Mouse (Mus musculus) forebrain, embryonic 13.5 days (tissue): ENCODE measurements at regions not wholly inside any gene's neighbourhood (a gene's known extent, or its start where the extent isn't known, plus 50 kb on each side); places are given as distances from the start of the nearest gene placed in this dataset.
A peak's percentile ranks its signal among the peaks of the same experiment; 100 is the strongest.

Source experiments
- ATAC-seq: fragments of 200-750 bp; cut with Nextera tagmentation; 2 replicates; pipeline ENCODE4 v1.8.0; 2017
- H3K27ac ChIP-seq: fragments of 300-500 bp; sonication (generic); 2 replicates; pipeline ENCODE4 v1.5.1; 2015; ENCODE audit warnings: inconsistent platforms, mild to moderate bottlenecking, moderate library complexity
- H3K27me3 ChIP-seq: fragments of 300-500 bp; sonication (generic); 2 replicates; pipeline ENCODE4 v1.6.1; 2015; ENCODE audit warnings: mild to moderate bottlenecking, inconsistent platforms
- H3K36me3 ChIP-seq: fragments of 300-500 bp; sonication (generic); 2 replicates; pipeline ENCODE4 v1.6.1; 2015; ENCODE audit warnings: mild to moderate bottlenecking, inconsistent platforms; ENCODE audit not compliant: poor library complexity, severe bottlenecking
- H3K4me1 ChIP-seq: fragments of 300-500 bp; sonication (generic); 2 replicates; pipeline ENCODE4 v1.6.1; 2015; ENCODE audit warnings: inconsistent platforms
- H3K4me2 ChIP-seq: fragments of 300-500 bp; sonication (generic); 2 replicates; pipeline ENCODE4 v1.6.1; 2015; ENCODE audit warnings: inconsistent platforms, mild to moderate bottlenecking, moderate library complexity
- H3K4me3 ChIP-seq: fragments of 300-500 bp; sonication (generic); 2 replicates; pipeline ENCODE4 v1.5.1; 2015; ENCODE audit warnings: mild to moderate bottlenecking, inconsistent platforms
- H3K9ac ChIP-seq: fragments of 300-500 bp; sonication (generic); 2 replicates; pipeline ENCODE4 v1.6.1; 2015; ENCODE audit warnings: mild to moderate bottlenecking, inconsistent platforms
- H3K9me3 ChIP-seq: fragments of 300-500 bp; sonication (generic); replicated peaks from 2 replicates; pipeline ENCODE4 v1.6.1; 2016; ENCODE audit warnings: inconsistent platforms
- WGBS: fragments of 180-500 bp; shearing (Covaris S2); methylation state at CpG from one replicate; pipeline ENCODE4 v1.1.7; 2015; 5-methylcytosine and 5-hydroxymethylcytosine counted together

DNA sequence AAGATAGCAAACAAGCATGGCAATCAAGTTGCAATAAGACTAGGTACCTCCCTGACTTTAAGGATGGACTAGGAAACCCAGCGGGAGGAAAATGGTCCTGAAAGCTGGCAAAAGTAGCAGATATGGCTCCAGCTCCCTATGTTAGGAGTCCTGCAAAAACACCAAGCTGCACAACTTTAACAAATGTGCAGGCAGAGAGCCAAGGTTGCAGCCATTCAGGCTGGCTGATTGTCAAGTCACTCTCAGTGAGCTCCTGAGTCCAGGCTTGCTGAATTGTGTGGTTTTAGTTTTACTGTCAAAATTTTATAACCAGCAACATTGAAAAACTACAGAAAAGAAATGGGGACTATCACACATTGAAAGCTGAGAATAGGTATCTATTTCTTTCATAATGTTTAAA lies 1122.8 kb upstream of the Slc10a2 start:
- 83% methylated on average over 1 of the region's 1 CpGs for WGBS

DNA sequence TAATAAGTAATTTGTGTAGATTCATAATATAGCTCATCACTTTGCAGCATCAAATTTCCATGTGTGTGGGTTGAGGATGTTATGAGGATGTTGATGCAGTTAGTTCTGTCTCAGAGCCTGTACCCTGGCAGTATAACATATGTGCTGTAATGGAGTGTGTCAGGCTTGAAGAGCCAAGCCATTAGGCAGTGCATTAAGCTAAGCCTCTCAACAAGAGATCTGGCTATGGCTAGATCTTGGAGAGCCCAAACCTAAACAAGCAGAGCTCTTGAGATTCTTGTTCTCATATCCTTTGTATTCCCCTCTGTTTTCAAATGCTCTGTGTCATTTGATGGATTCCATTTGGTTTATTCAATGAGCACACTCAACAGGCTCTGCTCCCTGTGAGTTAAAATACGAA lies 1120.0 kb upstream of the Slc10a2 start:
- WGBS = 62% methylated on average over 1 of the region's 1 CpGs
- no peaks in the 10 kb centered on the region for H3K4me1 ChIP-seq
- H3K36me3 ChIP-seq = no peaks in the 10 kb centered on the region
- no peak overlapping the region for H3K4me3 ChIP-seq
- no peak overlapping the region for H3K27ac ChIP-seq
- H3K9me3 ChIP-seq = no peaks in the 10 kb centered on the region
- no peaks in the 10 kb centered on the region for H3K27me3 ChIP-seq
- no peak overlapping the region for H3K4me2 ChIP-seq
- no peak overlapping the region for H3K9ac ChIP-seq
- ATAC-seq = no peak

More for the DNA sequence above, 1122.8 kb upstream of the Slc10a2 start:
- Histone ChIP-seq H3K27me3 (no peaks in the 10 kb centered on the region), H3K9me3 (no peaks in the 10 kb centered on the region), H3K36me3 (no peaks in the 10 kb centered on the region), H3K4me1 (no peaks in the 10 kb centered on the region), H3K27ac (no peak overlapping the region), H3K4me3 (no peak overlapping the region), H3K9ac (no peak overlapping the region), H3K4me2 (no peak overlapping the region)
- ATAC-seq = no peak

DNA sequence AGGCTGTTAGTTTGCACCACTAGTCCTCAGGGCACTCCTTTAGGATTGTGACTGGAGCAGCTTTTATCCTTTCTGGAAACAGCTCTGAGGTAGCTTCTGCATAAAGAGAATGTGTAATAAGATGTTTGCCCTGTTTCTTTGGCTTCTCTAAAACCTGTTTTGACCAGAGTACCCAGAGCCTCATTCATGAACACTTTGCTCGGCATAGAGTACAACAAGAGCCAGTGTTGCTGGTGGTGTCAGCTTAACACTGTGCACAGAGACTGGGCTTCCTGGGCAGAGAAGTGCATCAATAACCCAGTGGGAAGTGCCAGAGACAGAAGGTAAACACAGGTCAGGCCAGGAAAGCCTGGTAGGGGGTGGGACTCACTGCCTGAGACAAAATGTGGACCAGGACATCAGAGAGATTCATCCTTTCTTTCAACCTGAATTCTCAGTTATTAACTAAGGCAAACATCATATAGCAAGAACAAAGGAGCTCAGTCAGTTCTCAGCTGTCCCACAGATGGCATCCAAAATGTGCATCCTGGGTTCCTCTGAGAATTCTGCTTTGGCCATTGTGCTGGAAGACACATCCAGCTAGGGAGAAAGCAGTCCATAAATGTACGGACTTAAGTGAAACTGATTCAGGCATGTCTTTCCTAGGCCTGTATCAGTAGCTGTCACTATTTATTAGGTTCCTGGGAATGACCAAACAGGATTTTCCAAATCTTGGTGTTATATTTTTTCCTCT lies 1102.6 kb upstream of the Slc10a2 start:
- peak; percentile 96 for ATAC-seq
- H3K36me3 ChIP-seq = no peaks in the 10 kb centered on the region
- no peak overlapping the region for H3K9ac ChIP-seq
- H3K4me2 ChIP-seq = no peak overlapping the region
- peaks cover 7% of the 10 kb centered on the region for H3K4me1 ChIP-seq
- H3K27ac ChIP-seq = peak overlapping the region; percentile 57
- H3K9me3 ChIP-seq = no peaks in the 10 kb centered on the region
- peaks cover 4% of the 10 kb centered on the region; the same call in 1 of the 2 replicates for H3K27me3 ChIP-seq
- no peak overlapping the region for H3K4me3 ChIP-seq
- 21% methylated on average over 2 of the region's 2 CpGs for WGBS

- Histone ChIP-seq H3K9me3 (no peaks in the 10 kb centered on the region), H3K4me1 (peaks cover 7% of the 10 kb centered on the region), H3K27ac (no peak overlapping the region), H3K4me3 (no peak overlapping the region), H3K4me2 (no peak overlapping the region), H3K36me3 (no peaks in the 10 kb centered on the region), H3K27me3 (peaks cover under 1% of the 10 kb centered on the region; the same call in 1 of the 2 replicates), H3K9ac (no peak overlapping the region)
- 16% methylated on average over 3 of the region's 3 CpGs for WGBS
- ATAC-seq = peak; percentile 74
These were observed 1099.0 kb upstream of the Slc10a2 start for GRCm38 (mm10) chr8:6204051-6204745.

GRCm38 (mm10) chr8:6191431-6191830 lies 1086.3 kb upstream of the Slc10a2 start:
- Histone ChIP-seq H3K4me3 (no peak overlapping the region), H3K4me2 (no peak overlapping the region), H3K27me3 (no peaks in the 10 kb centered on the region), H3K4me1 (no peaks in the 10 kb centered on the region), H3K36me3 (no peaks in the 10 kb centered on the region), H3K27ac (no peak overlapping the region), H3K9me3 (no peaks in the 10 kb centered on the region), H3K9ac (no peak overlapping the region)
- ATAC-seq = no peak
- WGBS = 92% methylated on average over 2 of the region's 2 CpGs

DNA sequence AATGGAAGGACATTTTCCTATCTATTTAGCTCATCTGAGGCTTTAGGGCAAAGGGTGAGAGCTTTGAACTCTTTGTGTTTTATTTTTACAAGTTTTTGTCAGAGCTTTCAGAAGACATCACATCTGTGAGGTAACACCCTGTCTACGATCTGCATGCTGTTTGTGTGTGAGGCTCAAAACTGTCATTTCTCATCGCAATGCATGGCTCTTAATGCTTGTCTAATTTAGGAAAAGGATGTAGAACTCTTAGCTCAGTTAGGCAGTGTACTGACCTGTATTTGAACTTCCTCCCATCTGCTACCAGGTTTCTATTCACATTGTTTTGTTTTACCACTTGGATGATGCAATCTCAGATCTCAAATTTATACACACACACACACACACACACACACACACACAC lies 1083.3 kb upstream of the Slc10a2 start:
- H3K9me3 ChIP-seq = no peaks in the 10 kb centered on the region
- WGBS = 84% methylated on average over 2 of the region's 2 CpGs
- no peaks in the 10 kb centered on the region for H3K36me3 ChIP-seq
- no peak for ATAC-seq
- no peaks in the 10 kb centered on the region for H3K4me1 ChIP-seq
- H3K27ac ChIP-seq = no peak overlapping the region
- no peak overlapping the region for H3K9ac ChIP-seq
- no peak overlapping the region for H3K4me3 ChIP-seq
- no peak overlapping the region for H3K4me2 ChIP-seq
- no peaks in the 10 kb centered on the region for H3K27me3 ChIP-seq

DNA sequence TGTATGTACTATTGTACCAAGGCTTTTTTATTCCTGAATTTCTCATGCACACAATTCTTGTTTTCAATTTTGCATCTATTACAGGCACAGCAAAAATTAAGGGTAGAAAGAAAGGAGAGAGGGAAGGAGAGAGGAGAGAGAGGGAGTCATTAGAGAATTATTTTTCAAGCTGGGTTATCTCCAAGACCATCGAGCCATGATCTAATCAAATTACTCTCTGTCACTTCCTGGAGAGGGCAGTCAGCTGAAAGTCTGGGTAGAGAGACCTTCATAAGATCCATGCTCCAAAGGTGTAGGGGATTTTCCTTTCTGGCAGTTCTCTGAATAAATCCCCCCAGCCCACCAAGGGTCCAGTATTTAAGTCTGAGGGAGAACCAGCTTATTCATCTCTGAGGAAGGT lies 1081.4 kb upstream of the Slc10a2 start:
- no peaks in the 10 kb centered on the region for H3K36me3 ChIP-seq
- no peak overlapping the region for H3K27ac ChIP-seq
- no peak for ATAC-seq
- WGBS = 77% methylated on average over 1 of the region's 1 CpGs
- no peaks in the 10 kb centered on the region for H3K4me1 ChIP-seq
- no peak overlapping the region for H3K4me3 ChIP-seq
- H3K4me2 ChIP-seq = no peak overlapping the region
- H3K9me3 ChIP-seq = no peaks in the 10 kb centered on the region
- no peaks in the 10 kb centered on the region for H3K27me3 ChIP-seq
- no peak overlapping the region for H3K9ac ChIP-seq

DNA sequence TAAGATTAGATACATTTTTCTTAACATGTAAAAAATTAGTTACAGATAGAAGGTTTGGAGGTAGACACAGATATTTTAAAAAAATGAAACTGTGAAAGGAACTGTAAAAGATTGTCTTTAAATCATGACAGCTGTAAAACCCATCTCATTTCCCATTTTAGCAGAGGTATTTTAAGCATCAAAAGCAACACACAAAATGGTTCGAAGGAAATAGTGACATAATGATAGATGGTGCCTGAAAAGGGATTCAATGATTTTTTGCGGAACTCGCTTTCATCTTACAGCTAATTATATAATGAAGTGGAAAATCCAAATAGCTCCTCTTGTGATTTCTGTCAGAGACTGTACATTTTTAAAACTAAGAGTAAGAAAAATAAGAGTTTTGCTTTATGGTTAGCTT lies 1074.5 kb upstream of the Slc10a2 start:
- no peaks in the 10 kb centered on the region for H3K27me3 ChIP-seq
- H3K9me3 ChIP-seq = no peaks in the 10 kb centered on the region
- H3K27ac ChIP-seq = no peak overlapping the region
- ATAC-seq = no peak
- no peak overlapping the region for H3K4me2 ChIP-seq
- no peaks in the 10 kb centered on the region for H3K36me3 ChIP-seq
- no peak overlapping the region for H3K4me3 ChIP-seq
- 89% methylated on average over 3 of the region's 3 CpGs for WGBS
- no peak overlapping the region for H3K9ac ChIP-seq
- H3K4me1 ChIP-seq = no peaks in the 10 kb centered on the region

- Histone ChIP-seq H3K36me3 (no peaks in the 10 kb centered on the region), H3K4me1 (no peaks in the 10 kb centered on the region), H3K9me3 (no peaks in the 10 kb centered on the region), H3K4me2 (no peak overlapping the region), H3K4me3 (no peak overlapping the region), H3K9ac (no peak overlapping the region), H3K27me3 (no peaks in the 10 kb centered on the region), H3K27ac (no peak overlapping the region)
- ATAC-seq = no peak; the same call in 1 of the 2 replicates
These were observed 1061.3 kb upstream of the Slc10a2 start for GRCm38 (mm10) chr8:6166433-6166832.

- no peak overlapping the region for H3K9ac ChIP-seq
- H3K9me3 ChIP-seq = no peaks in the 10 kb centered on the region
- WGBS = 67% methylated on average over 3 of the region's 3 CpGs
- H3K4me3 ChIP-seq = no peak overlapping the region
- H3K27me3 ChIP-seq = no peaks in the 10 kb centered on the region
- no peak overlapping the region for H3K4me2 ChIP-seq
- no peaks in the 10 kb centered on the region for H3K36me3 ChIP-seq
- H3K27ac ChIP-seq = no peak overlapping the region
- no peaks in the 10 kb centered on the region for H3K4me1 ChIP-seq
- no peak for ATAC-seq
These were observed 1060.1 kb upstream of the Slc10a2 start for GRCm38 (mm10) chr8:6165230-6165629.

- no peak for ATAC-seq
- no peaks in the 10 kb centered on the region for H3K4me1 ChIP-seq
- no peaks in the 10 kb centered on the region for H3K27me3 ChIP-seq
- WGBS = 73% methylated on average over 1 of the region's 1 CpGs
- no peaks in the 10 kb centered on the region for H3K36me3 ChIP-seq
- no peak overlapping the region for H3K4me2 ChIP-seq
- H3K4me3 ChIP-seq = no peak overlapping the region
- no peaks in the 10 kb centered on the region for H3K9me3 ChIP-seq
- no peak overlapping the region for H3K9ac ChIP-seq
- no peak overlapping the region for H3K27ac ChIP-seq
These were observed 1059.6 kb upstream of the Slc10a2 start for GRCm38 (mm10) chr8:6164758-6165157.

DNA sequence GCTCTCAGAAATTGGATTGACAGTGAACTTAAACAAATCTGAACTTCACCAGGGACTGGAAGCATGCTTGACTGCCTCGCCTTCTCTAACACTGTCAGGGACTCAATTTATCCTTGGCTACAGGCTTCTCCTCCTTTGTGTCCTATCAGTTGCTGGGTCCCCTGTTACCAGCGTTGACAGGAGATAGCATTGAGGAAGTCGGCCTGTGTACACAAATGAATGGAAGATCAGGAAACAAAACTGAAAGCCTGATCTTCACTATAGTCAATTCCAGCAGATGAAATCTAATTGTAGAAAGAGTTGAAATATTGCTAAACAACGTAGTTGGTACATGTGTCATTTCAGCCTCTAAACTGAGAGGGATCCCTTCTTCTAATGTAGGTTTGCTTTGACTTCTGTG lies 1039.4 kb upstream of the Slc10a2 start:
- H3K4me1 ChIP-seq = no peaks in the 10 kb centered on the region
- 82% methylated on average over 4 of the region's 4 CpGs for WGBS
- no peak overlapping the region for H3K27ac ChIP-seq
- H3K4me2 ChIP-seq = no peak overlapping the region
- no peak for ATAC-seq
- H3K27me3 ChIP-seq = no peaks in the 10 kb centered on the region
- H3K36me3 ChIP-seq = no peaks in the 10 kb centered on the region
- no peak overlapping the region for H3K4me3 ChIP-seq
- no peak overlapping the region for H3K9ac ChIP-seq
- no peaks in the 10 kb centered on the region for H3K9me3 ChIP-seq

DNA sequence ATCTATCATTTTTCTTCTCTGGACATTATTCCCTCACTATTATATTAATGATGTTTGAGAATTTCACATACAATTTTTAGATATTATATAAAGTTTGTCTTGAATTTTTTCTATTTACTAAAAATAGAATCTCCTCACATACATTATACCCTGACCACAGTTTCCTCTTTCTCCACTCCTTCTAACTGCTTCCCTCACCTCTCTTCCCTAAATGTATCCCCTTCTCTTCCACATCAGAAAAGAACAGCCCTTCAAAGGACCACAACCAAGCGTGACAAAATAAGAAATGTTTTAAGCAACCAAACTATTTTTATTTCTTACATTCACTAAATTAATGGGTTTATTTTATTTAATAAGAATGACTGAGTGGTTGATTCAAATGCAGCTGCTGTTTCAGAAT lies 1034.9 kb upstream of the Slc10a2 start:
- Histone ChIP-seq H3K27ac (no peak overlapping the region), H3K4me3 (no peak overlapping the region), H3K4me1 (no peaks in the 10 kb centered on the region), H3K27me3 (no peaks in the 10 kb centered on the region), H3K9ac (no peak overlapping the region), H3K36me3 (no peaks in the 10 kb centered on the region), H3K9me3 (no peaks in the 10 kb centered on the region), H3K4me2 (no peak overlapping the region)
- WGBS = 91% methylated on average over 1 of the region's 1 CpGs
- no peak for ATAC-seq
